7 mouse cellular contexts compared by ENCODE assay signal in genomic region chr1:172590385-172590784, GRCm38 (mm10). TPM values are rescaled to one million over a fixed set of nuclear protein-coding genes. Genes with fewer than 3 reads are reported as not detected.
A peak's percentile ranks its signal among the peaks of the same experiment; 100 is the strongest.
DNase-seq lines count a peak whose midpoint lies in the region.

Gene Slamf8, minus strand, starts transcription at chr1:172590568.

- intact Hi-C loops in left cerebral cortex, postnatal 14 days (cut with DNase I), result no loop called here

- peak; percentile 21 to 39 for DNase-seq in left cerebral cortex, postnatal 14 days (ENCODE audit: low spot score in 2 of 2)
- DNase-seq in left cerebral cortex, adult 11 months (ENCODE audit: low spot score), result no peak
- peak; percentile 67 for DNase-seq in NIH3T3 (ENCODE audit: low read depth)
- peak; percentile 22 for DNase-seq in gastrocnemius, postnatal 10 days
- peak; percentile 61 for DNase-seq in lung, postnatal 36 days
- no peak for DNase-seq in embryo, embryonic 10 days (ENCODE audit: low spot score)
- DNase-seq in cerebellum, adult 18-20 months, result no peak

RNA-seq across cellular contexts. Expression of gene Slamf8, which starts in this region (rescaled TPM):
- not detected for total RNA-seq in left cerebral cortex, postnatal 14 days (2021)
- total RNA-seq in gastrocnemius, postnatal 10 days (2021), result not detected

Comparison
In these comparisons a context has a peak if more than half of its experiments do, and no peak if none do; other contexts are left out.
1. Peak in DNase-seq in left cerebral cortex, postnatal 14 days; RNA of the gene not detected or under 1 TPM.
2. Peak in DNase-seq in gastrocnemius, postnatal 10 days; RNA of the gene not detected or under 1 TPM.
3. DNase-seq: peak in NIH3T3 (single experiment) and lung, postnatal 36 days (single experiment); none in left cerebral cortex, adult 11 months (single experiment), embryo, embryonic 10 days (single experiment) and cerebellum, adult 18-20 months (0 of 2).